Mouse (Mus musculus) brain, embryonic 18.5 days (tissue): ENCODE data around the gene Nr1i3.

Experiments used
- DNase-seq: peaks from one replicate; pipeline ENCODE4 v3.0.0-alpha.2; 2012; ENCODE audit warnings: low read depth, low spot score

The Nr1i3 gene

GRCm38 (mm10) chr1:171251594-171252324 lies 38.0 kb downstream of the Nr1i3 start:
- no peak for DNase-seq

- DNase-seq: no peak
These were observed 38.6 kb downstream of the Nr1i3 start for GRCm38 (mm10) chr1:171252415-171252814.

GRCm38 (mm10) chr1:171256095-171256818 lies 42.5 kb downstream of the Nr1i3 start:
- no peak for DNase-seq

- DNase-seq: no peak
These were observed 43.3 kb downstream of the Nr1i3 start for GRCm38 (mm10) chr1:171256937-171257548.

GRCm38 (mm10) chr1:171257781-171258180 lies 44.0 kb downstream of the Nr1i3 start:
- no peak for DNase-seq

GRCm38 (mm10) chr1:171258921-171259320 lies 45.2 kb downstream of the Nr1i3 start:
- DNase-seq: no peak

- no peak for DNase-seq
These were observed 46.5 kb downstream of the Nr1i3 start for GRCm38 (mm10) chr1:171260316-171260715.

GRCm38 (mm10) chr1:171262594-171263130 lies 48.9 kb downstream of the Nr1i3 start:
- DNase-seq: peak; percentile 79

- DNase-seq: peak; percentile 83
These were observed 49.4 kb downstream of the Nr1i3 start for GRCm38 (mm10) chr1:171263185-171263611.

- no peak for DNase-seq
These were observed 50.1 kb downstream of the Nr1i3 start for GRCm38 (mm10) chr1:171263666-171264461.

GRCm38 (mm10) chr1:171265971-171266744 lies 52.4 kb downstream of the Nr1i3 start:
- no peak for DNase-seq

GRCm38 (mm10) chr1:171268341-171268740 lies 54.6 kb downstream of the Nr1i3 start:
- no peak for DNase-seq

GRCm38 (mm10) chr1:171269848-171270572 lies 56.2 kb downstream of the Nr1i3 start, which contains the start of gene B4galt3:
Gene B4galt3, plus strand, starts transcription at chr1:171270328.
- DNase-seq: no peak
